Mouse (Mus musculus): ENCODE data around the gene Vmn1r36. TPM values are rescaled to one million over a fixed set of nuclear protein-coding genes. Genes with fewer than 3 reads are reported as not detected.
"Not testable (repeated sequence)": the region's sequence is repeated elsewhere in the genome, so short reads cannot be mapped to it uniquely, and the experiment has no call there.

The Vmn1r36 gene
- not detected in 2 replicates for total RNA-seq (2017)

DNA sequence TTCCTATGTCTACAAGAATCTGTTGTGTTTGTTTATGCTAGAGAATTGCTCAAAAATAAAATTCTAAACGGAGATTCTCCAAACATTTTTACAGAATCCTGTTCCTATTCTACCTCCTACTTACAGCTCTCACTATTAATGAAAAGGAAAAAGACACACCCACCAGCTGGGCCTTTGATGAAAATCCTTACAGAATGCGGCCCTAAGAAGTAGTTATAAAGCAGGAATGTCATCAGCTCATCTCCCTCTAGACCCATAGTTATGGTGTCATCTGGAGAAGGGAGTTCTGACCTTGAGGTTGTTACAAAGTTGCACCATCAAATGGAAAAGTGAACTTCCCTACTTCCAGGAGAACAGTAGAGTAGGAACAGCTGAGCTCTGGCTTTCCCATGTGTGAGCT lies at the start of gene Vmn1r36:
TSS of gene Vmn1r36 (minus strand) at position 101 of the 400 bp plus-strand sequence.
- ATAC-seq (ENCODE audit: extremely low read depth, insufficient number of reproducible peaks, low FRiP score, poor library complexity, severe bottlenecking) = not testable (repeated sequence)

DNA sequence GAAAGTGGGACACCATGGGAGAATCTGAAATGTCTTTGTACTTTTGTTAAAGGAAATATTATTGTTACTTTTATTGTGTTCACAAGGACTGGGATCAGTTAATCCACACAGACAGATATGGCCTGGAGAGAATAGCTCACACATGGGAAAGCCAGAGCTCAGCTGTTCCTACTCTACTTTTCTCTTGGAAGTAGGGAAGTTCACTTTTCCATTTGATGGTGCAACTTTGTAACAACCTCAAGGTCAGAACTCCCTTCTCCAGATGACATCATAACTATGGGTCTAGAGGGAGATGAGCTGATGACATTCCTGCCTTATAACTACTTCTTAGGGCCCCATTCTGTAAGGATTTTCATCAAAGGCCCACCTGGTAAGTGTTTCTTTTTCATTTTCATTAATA lies 10.1 kb upstream of the Vmn1r36 start, which contains the start of gene Vmn1r37:
TSS of gene Vmn1r37 (plus strand) at position 301 of the 400 bp plus-strand sequence.
- ATAC-seq (ENCODE audit: extremely low read depth, insufficient number of reproducible peaks, low FRiP score, poor library complexity, severe bottlenecking) = not testable (repeated sequence)

DNA sequence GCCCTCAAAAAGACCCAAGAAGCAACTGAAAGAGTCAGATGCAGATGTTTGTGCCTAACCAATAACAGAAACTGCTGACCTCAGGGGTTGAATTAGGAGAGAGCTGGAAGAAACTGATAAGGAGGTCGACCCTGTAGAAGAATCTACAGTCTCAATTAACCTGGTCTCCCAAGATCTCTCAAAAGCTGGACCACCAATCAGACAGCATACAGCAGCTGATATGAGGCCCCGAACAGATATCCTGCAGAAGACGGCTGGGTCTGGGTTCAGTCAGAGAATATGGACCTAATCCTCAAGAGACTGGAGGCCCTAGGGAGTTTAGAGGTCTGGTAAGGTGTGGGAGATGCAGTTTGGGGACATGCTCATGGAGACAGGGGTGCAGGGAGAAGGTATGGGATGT lies 5.1 kb downstream of the Vmn1r36 start:
- no peak for ATAC-seq (ENCODE audit: extremely low read depth, insufficient number of reproducible peaks, low FRiP score, poor library complexity, severe bottlenecking)

DNA sequence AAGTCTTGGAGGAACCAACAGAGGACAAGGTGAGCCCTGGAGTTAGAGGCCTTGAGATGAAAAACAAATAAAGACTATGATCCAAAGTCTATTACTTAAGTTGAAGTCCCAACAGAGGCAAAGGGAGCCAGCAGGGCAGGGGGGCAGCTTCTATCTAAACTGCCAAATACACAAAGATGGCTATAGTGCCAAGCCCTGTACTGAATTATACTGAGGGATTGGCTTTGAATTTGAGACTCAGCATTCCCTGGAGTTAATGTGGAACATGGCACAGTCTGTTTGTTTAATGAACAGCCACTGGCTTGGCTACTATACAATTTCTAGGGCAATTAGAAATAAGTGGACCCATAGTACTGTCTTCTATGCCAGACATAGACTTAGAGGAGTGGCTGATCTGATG lies 10.1 kb downstream of the Vmn1r36 start:
- ATAC-seq (ENCODE audit: extremely low read depth, insufficient number of reproducible peaks, low FRiP score, poor library complexity, severe bottlenecking) = no peak

DNA sequence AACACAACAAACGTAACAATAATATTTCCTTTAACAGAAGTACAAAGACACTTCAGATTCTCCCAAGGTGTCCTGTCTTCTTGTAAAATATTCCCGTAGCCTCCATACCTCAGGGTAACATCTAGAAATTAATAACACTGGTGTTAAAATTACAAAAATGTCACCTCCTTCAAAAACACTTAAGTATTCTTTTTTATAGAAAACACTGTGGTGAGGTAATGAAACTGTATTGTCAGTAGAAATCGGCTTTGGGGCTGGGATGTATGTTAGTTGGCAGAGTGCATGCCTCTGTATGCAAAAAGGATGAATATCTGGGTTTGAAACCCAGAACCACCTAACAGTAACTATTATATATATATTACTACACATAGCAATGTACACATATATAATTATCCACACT lies 33.2 kb downstream of the Vmn1r36 start, which contains the start of gene Vmn1r35:
TSS of gene Vmn1r35 (minus strand) at position 101 of the 400 bp plus-strand sequence.
- ATAC-seq (ENCODE audit: extremely low read depth, insufficient number of reproducible peaks, low FRiP score, poor library complexity, severe bottlenecking) = no peak

Other genes with a start within 250 kb of the Vmn1r36 start
- gene Mad2l1, start 183.8 kb downstream of the Vmn1r36 start, total RNA-seq (2017) = 7.0 and 14.5 TPM in 2 replicates
- not detected in 2 replicates for gene Vmn1r32, start 159.1 kb downstream of the Vmn1r36 start, total RNA-seq (2017)
- gene Vmn1r33, start 100.9 kb downstream of the Vmn1r36 start, total RNA-seq (2017) = 0.23 TPM in 1 of 2 replicates, not detected in the other
- not detected in 2 replicates for gene Vmn1r34, start 75.3 kb downstream of the Vmn1r36 start, total RNA-seq (2017)
- not detected in 2 replicates for gene Vmn1r35, start 33.3 kb downstream of the Vmn1r36 start, total RNA-seq (2017)
- gene Vmn1r37, start 10.2 kb upstream of the Vmn1r36 start, total RNA-seq (2017) = not detected in 2 replicates
- gene Vmn1r38, start 63.5 kb upstream of the Vmn1r36 start, total RNA-seq (2017) = not detected in 2 replicates
- not detected in 2 replicates for gene Vmn1r39, start 91.4 kb upstream of the Vmn1r36 start, total RNA-seq (2017)
- 30.7 and 49.5 TPM in 2 replicates for gene Gng12, start 177.2 kb upstream of the Vmn1r36 start, total RNA-seq (2017)

Data from neutrophil, adult 5-6 weeks (primary cell).